Mouse (Mus musculus): ENCODE results near the gene Nkx6-2. TPM values are rescaled to one million over a fixed set of nuclear protein-coding genes. Genes with fewer than 3 reads are reported as not detected.

Gene Nkx6-2
- polyA plus RNA-seq (2012; ENCODE audit: low replicate concordance) = 0.14 TPM in 1 of 2 replicates, not detected in the other

DNA sequence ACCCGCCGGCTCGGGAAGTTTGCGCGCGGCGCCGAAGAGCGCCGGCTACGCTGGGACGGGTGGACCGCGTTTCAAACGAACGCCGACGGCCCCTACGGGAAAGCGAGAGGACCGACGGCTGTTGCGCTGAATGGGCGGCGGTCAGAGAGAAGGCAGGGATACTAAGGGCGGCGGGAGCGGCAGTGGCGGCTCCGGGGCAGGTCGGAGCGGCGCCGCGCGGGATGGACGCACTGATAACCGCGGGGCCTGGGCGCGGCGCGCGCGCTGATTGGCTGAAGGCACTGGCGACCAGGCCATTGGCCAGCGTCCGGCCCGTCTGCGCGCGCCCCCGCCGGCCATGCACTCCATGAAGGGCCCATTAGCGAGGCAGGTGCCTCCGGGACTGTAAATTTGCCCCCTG, at the start of gene Nkx6-2:
TSS of gene Nkx6-2 (minus strand) at position 203 of the 400 bp plus-strand sequence.

Other genes starting within 250 kb of the Nkx6-2 start
- 7.0 and 8.9 TPM in 2 replicates for gene Inpp5a, start 193.7 kb downstream of the Nkx6-2 start, polyA plus RNA-seq (2012; ENCODE audit: low replicate concordance)
- not detected in 2 replicates for gene Cfap46, start 101.0 kb upstream of the Nkx6-2 start, polyA plus RNA-seq (2012; ENCODE audit: low replicate concordance)